10 mouse cellular contexts compared by ENCODE assay signal in genomic region chr1:155529120-155529963, GRCm38 (mm10). TPM values are rescaled to one million over a fixed set of nuclear protein-coding genes. Genes with fewer than 3 reads are reported as not detected.
A peak's percentile ranks its signal among the peaks of the same experiment; 100 is the strongest.
DNase-seq lines count a peak whose midpoint lies in the region; ATAC-seq and TF ChIP-seq lines count a peak whose summit lies in the region.
"Had no signal": no experiment of that assay in that cellular context is flagged by ENCODE, and none has a peak within 500 bp of the region (broad histone marks: within the 10 kb centered on the region; RNA-seq: fewer than 3 reads in every experiment).

No protein-coding gene starts in this region.

- 63% methylated on average over 19 of the region's 19 CpGs for WGBS in heart, embryonic 13.5 days
- 75% methylated on average over 19 of the region's 19 CpGs for WGBS in limb, embryonic 10.5 days

- no peak for DNase-seq in heart, adult 8-10 months (ENCODE audit: low spot score)
- peak; percentile 82 for DNase-seq in 416B (ENCODE audit: low read depth)
- DNase-seq in brain, adult 2 months (ENCODE audit: low read depth, low spot score), result peak; percentile 71
- DNase-seq in limb, embryonic 10.5 days (ENCODE audit: low spot score), result no peak
- DNase-seq in layer of hippocampus, adult 2 months (ENCODE audit: low spot score in 2 of 2), result no peak
- no peak for DNase-seq in spleen, postnatal 36 days (ENCODE audit: low spot score in 2 of 2)
- DNase-seq in left cerebral cortex, postnatal 14 days (ENCODE audit: low spot score in 2 of 2), result no peak
- DNase-seq: kidney, adult 18-20 months had no signal

- peaks cover 54% of the 10 kb centered on the region for H3K4me1 ChIP-seq in heart, embryonic 13.5 days
- peaks cover 69% of the 10 kb centered on the region for H3K4me1 ChIP-seq in limb, embryonic 10.5 days

- no peak overlapping the region for H3K4me2 ChIP-seq in heart, embryonic 13.5 days
- H3K4me2 ChIP-seq: limb, embryonic 12.5 days had no signal

- intact Hi-C loops in left cerebral cortex, postnatal 14 days (cut with DNase I), result no loop called here

- H3K9ac ChIP-seq in heart, embryonic 13.5 days, result no peak overlapping the region
- H3K9ac ChIP-seq: limb, embryonic 12.5 days had no signal

- ATAC-seq in heart, embryonic 13.5 days (ENCODE audit: extremely low read depth, insufficient number of reproducible peaks, low FRiP score, low TSS enrichment), result no peak

- no peaks in the 10 kb centered on the region for H3K36me3 ChIP-seq in heart, embryonic 13.5 days
- H3K36me3 ChIP-seq in limb, embryonic 10.5 days, result no peaks in the 10 kb centered on the region
- H3K36me3 ChIP-seq: limb, embryonic 12.5 days had no signal

- TF ChIP-seq CTCF in layer of hippocampus, adult 2 months (conservative IDR thresholded peaks at IDR 0.05), result no peak

- peaks cover 4% of the 10 kb centered on the region; the same call in 1 of the 2 replicates for H3K9me3 ChIP-seq in heart, embryonic 13.5 days
- H3K9me3 ChIP-seq in limb, embryonic 10.5 days (replicated peaks), result no peaks in the 10 kb centered on the region

- H3K27me3 ChIP-seq in heart, embryonic 13.5 days (replicated peaks), result no peaks in the 10 kb centered on the region
- H3K27me3 ChIP-seq in limb, embryonic 10.5 days (ENCODE audit: low read depth, poor library complexity, severe bottlenecking), result 0 out of 2 replicates have a peak, but pooled peaks cover 4% of the 10 kb centered on the region

- H3K27ac ChIP-seq in heart, embryonic 13.5 days (replicated peaks), result peak overlapping the region; percentile 85
- H3K27ac ChIP-seq in limb, embryonic 10.5 days, result 0 out of 2 replicates have a peak overlapping the region, but pooled peaks have one; percentile 6
- no peak overlapping the region for H3K27ac ChIP-seq in layer of hippocampus, adult 2 months
- H3K27ac ChIP-seq: limb, embryonic 12.5 days had no signal

- H3K4me3 ChIP-seq in heart, embryonic 13.5 days, result no peak overlapping the region
- H3K4me3 ChIP-seq in limb, embryonic 10.5 days, result no peak overlapping the region
- H3K4me3 ChIP-seq in layer of hippocampus, adult 2 months, result no peak overlapping the region
- H3K4me3 ChIP-seq: limb, embryonic 12.5 days had no signal

RNA-seq across cellular contexts. Expression of gene Acbd6, which starts 28.6 kb away (rescaled TPM):
- 49.6 and 53.7 TPM in 2 replicates for polyA plus RNA-seq in heart, embryonic 13.5 days (2015; fragmentation: Nextera tagmentation; extraction: Ambion mirVana)
- total RNA-seq in heart, adult 8-10 months (2022), result 10 to 100 TPM; 47.2 to 61.5 (median 56.7) TPM
- 88.9 and 89.4 TPM in 2 replicates for polyA plus RNA-seq in limb, embryonic 10.5 days (2016; fragmentation: Nextera tagmentation; extraction: Ambion mirVana)
- 10 to 100 TPM; 88.1 to 90.1 TPM for total RNA-seq in layer of hippocampus, adult 2 months (2021)
- 100 to 1,000 TPM in 1 of 2 experiments, 10 to 100 TPM in 1; 97.5 to 105 TPM for total RNA-seq in left cerebral cortex, postnatal 14 days (2021)

Comparison
In these comparisons a context has a peak if more than half of its experiments do, and no peak if none do; other contexts are left out.
1. DNase-seq: peak in 416B (single experiment) and brain, adult 2 months (single experiment); none in heart, adult 8-10 months (single experiment), limb, embryonic 10.5 days (single experiment), layer of hippocampus, adult 2 months (0 of 2), spleen, postnatal 36 days (0 of 2) and left cerebral cortex, postnatal 14 days (0 of 2).